Mouse (Mus musculus): Measurements from ENCODE around the gene Sidt2. TPM values are rescaled to one million over a fixed set of nuclear protein-coding genes. Genes with fewer than 3 reads are reported as not detected.

The Sidt2 gene
- polyA plus RNA-seq, 1 experiment from 2014 or later = 43.8 TPM

DNA sequence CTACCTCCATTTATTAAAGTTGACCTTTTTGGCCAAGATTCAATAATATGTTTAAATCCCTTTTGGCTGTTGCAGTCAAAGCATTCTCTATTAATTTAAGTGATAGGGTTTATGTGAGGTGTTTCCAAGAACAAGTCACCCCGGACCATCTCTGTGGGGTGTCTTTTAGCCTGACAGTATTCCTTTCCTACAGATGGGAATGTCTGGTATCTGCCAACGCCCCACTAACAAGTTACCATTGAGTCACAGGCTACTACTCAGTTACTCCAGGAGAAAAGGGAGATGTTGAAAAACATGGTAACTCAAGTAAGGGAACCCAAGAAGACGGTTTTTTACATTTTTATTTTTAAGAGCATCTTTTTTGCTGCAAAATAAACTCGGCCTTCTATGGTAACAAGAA, 49.9 kb downstream of the Sidt2 start:
- peaks cover 7% of the 10 kb centered on the region for H3K4me1 ChIP-seq

DNA sequence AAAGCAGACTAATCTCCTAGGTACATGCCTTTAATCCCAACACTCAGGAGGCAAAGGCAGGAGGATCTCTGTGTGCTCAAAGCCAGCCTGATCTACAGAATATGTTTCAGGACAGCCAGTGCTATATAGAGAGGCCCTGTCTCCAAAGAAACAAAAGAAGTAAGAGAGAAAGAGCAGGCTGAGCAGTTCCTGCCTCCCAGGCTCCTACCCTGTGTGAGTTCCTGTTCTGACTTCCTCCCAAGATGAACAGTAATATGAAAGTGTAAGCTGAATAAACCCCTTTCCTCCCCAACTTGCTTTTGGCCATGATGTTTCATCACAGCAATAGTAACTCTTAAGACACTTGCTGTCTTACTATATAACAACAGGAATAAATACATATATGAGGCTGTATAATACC, 61.4 kb downstream of the Sidt2 start:
- H3K27ac ChIP-seq = no peak overlapping the region
- no peaks in the 10 kb centered on the region for H3K4me1 ChIP-seq
- H3K9ac ChIP-seq = no peak overlapping the region
- ATAC-seq (ENCODE audit: insufficient read depth, low FRiP score, low read depth) = no peak
- no peak overlapping the region for H3K4me2 ChIP-seq
- no peak overlapping the region for H3K4me3 ChIP-seq (replicated peaks)
- no peaks in the 10 kb centered on the region for H3K27me3 ChIP-seq (replicated peaks)
- H3K36me3 ChIP-seq = peaks cover 36% of the 10 kb centered on the region
- no peaks in the 10 kb centered on the region for H3K9me3 ChIP-seq

More for the DNA sequence above, 49.9 kb downstream of the Sidt2 start:
- Histone ChIP-seq H3K27ac (0 out of 2 replicates have a peak overlapping the region, but pooled peaks have one; percentile 98), H3K9me3 (no peaks in the 10 kb centered on the region), H3K4me3 (replicated peaks) (peak overlapping the region; percentile 92), H3K27me3 (replicated peaks) (no peaks in the 10 kb centered on the region), H3K36me3 (peaks cover 9% of the 10 kb centered on the region), H3K9ac (peak overlapping the region; percentile 70; the same call in 1 of the 2 replicates), H3K4me2 (peak overlapping the region; percentile 77)
- 48% methylated on average over 4 of the region's 4 CpGs for WGBS
- no peak for ATAC-seq (ENCODE audit: insufficient read depth, low FRiP score, low read depth)

Small RNA genes lying within 50 kb of the gene (microRNA-seq; reads per million reads assigned to microRNA genes)
- not detected for gene Mir7087

Other genes with a start within 250 kb of the Sidt2 start
- gene Cep164, start 126.6 kb downstream of the Sidt2 start, polyA plus RNA-seq (2015; fragmentation: Nextera tagmentation; extraction: Ambion mirVana) = 24.7 and 25.6 TPM in 2 replicates
- gene Bace1, start 116.7 kb downstream of the Sidt2 start, polyA plus RNA-seq (2015; fragmentation: Nextera tagmentation; extraction: Ambion mirVana) = 28.3 and 28.5 TPM in 2 replicates
- gene Pcsk7, start 48.8 kb downstream of the Sidt2 start, polyA plus RNA-seq (2015; fragmentation: Nextera tagmentation; extraction: Ambion mirVana) = 19.2 and 21.0 TPM in 2 replicates
- gene Rnf214, start 48.3 kb downstream of the Sidt2 start, polyA plus RNA-seq (2015; fragmentation: Nextera tagmentation; extraction: Ambion mirVana) = 40.6 and 45.9 TPM in 2 replicates
- 380 and 441 TPM in 2 replicates for gene Tagln, start 19.2 kb downstream of the Sidt2 start, polyA plus RNA-seq (2015; fragmentation: Nextera tagmentation; extraction: Ambion mirVana)
- 144 and 148 TPM in 2 replicates for gene Pafah1b2, start 57.4 kb upstream of the Sidt2 start, polyA plus RNA-seq (2015; fragmentation: Nextera tagmentation; extraction: Ambion mirVana)
- gene Sik3, start 57.6 kb upstream of the Sidt2 start, polyA plus RNA-seq (2015; fragmentation: Nextera tagmentation; extraction: Ambion mirVana) = 11.5 and 15.3 TPM in 2 replicates

Measured in stomach, embryonic 15.5 days (tissue).